Mouse (Mus musculus) lung, adult 18-20 months (tissue): ENCODE measurements around the gene Ghrl.
A peak's percentile ranks its signal among the peaks of the same experiment; 100 is the strongest.
"Not testable (repeated sequence)": the region's sequence is repeated elsewhere in the genome, so short reads cannot be mapped to it uniquely, and the experiment has no call there.

ENCODE experiments used
- DNase-seq, 2 experiments: peaks; one replicate each; pipeline ENCODE4 v3.0.0; 2022; ENCODE audit warnings: mixed read lengths in 2 of 2

The Ghrl gene

GRCm38 (mm10) chr6:113719878-113720277 lies at the start of gene Ghrl:
TSS of gene Ghrl (minus strand) at chr6:113719880.
- DNase-seq: peak in 1 of 2 experiments; percentile 26

GRCm38 (mm10) chr6:113768804-113769203 lies 49.1 kb upstream of the Ghrl start:
- DNase-seq: no peak

GRCm38 (mm10) chr6:113761644-113762043 lies 42.0 kb upstream of the Ghrl start:
- DNase-seq: peak; percentile 46 to 64

DNA sequence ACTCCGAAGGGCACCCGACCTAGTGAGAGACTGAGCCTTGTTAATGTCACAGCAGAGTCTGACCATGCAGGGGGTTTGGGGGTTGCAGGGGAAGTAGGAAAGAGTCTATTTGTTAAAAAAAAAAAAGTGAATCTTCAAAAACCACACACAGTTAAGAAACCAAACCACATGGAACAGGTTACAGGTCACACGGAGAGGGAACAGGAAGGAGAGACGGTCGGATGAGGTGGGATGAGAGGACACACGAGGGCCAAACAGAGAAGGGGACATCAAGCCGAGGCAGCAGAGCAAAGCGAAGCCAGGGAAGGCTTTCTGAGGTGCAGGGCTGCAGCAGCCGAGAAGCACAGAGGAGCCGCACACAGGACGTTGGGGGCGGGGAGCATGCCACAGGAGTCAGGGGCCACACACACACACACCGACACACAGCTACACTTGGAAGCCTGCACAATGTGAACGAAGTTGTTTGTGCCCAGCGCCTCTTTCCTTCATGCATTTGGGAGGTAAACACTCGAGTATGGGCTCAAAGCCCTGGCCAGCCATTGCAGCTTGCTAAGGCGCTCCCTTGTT lies 29.5 kb upstream of the Ghrl start:
- peak in 1 of 2 experiments; percentile 13 for DNase-seq

- no peak for DNase-seq
Observed at GRCm38 (mm10) chr6:113748351-113748750, 28.7 kb upstream of the Ghrl start.

- DNase-seq: no peak
Observed at GRCm38 (mm10) chr6:113747284-113747683, 27.6 kb upstream of the Ghrl start.

GRCm38 (mm10) chr6:113745117-113745516 lies 25.4 kb upstream of the Ghrl start:
- no peak for DNase-seq

GRCm38 (mm10) chr6:113743111-113743510 lies 23.4 kb upstream of the Ghrl start:
- no peak for DNase-seq

DNA sequence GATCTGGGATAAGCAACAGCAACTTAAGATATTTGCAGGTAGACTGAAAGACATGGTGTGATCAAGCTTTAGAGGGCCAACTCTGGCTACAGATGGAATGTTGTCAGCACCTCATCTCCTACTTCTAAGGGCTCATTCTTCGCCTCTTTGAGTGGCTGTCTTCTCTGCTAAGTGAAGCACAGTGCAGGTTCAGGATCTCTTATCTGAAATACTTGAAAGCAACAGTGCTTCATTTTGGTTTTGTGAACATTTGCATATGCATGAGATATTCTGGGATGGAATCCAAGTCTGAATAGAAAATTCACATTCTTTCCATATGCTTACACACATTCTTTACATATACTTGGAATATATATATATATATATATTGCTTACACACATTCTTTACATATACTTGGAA lies 22.6 kb upstream of the Ghrl start:
- DNase-seq: no peak

GRCm38 (mm10) chr6:113741425-113741824 lies 21.7 kb upstream of the Ghrl start:
- no peak for DNase-seq

- peak; percentile 84 to 85 for DNase-seq
Observed at GRCm38 (mm10) chr6:113740236-113741217, 20.8 kb upstream of the Ghrl start, which contains the start of gene Sec13. TSS of gene Sec13 (minus strand) at chr6:113740743.

- no peak for DNase-seq
Observed at GRCm38 (mm10) chr6:113737318-113738046, 17.8 kb upstream of the Ghrl start.

DNA sequence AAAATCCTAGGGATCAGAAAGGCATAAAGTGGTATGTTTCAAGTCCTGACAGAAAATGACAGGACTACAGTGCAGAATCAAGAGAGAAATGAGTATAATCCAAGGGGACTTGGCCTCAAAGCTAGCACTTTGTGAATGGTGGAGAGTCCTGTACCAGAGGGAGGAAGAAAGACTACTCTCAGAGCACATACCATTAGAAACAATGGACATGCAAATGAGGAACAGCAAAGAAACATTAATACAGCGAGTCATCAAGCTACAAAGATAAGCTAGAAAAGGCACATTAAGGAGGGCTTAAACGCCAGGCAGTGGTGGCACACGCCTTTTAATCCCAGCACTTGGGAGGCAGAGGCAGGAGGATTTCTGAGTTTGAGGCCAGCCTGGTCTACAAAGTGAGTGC lies 11.6 kb upstream of the Ghrl start:
- DNase-seq: no peak

DNA sequence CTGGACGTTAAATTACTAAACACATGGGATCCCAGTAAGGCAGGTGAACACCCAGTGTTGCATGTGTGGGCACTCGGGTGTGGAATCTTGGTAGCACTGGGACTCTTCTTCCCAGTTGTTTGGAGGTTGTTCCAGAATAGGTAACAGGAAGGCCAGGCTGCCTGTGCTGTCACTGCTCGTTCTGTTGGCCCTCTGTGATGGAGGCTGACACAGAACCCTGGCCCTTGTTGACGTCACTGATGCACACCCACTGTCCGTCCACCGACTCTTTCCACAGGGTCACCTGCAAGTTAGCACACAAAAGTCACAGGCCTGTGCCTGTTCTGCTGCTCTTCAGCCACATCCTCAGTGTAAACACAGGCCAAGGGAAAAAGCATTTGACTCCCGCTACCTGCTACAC lies 8.5 kb upstream of the Ghrl start:
- DNase-seq: no peak

- DNase-seq: peak in 1 of 2 experiments; percentile 33
Observed at GRCm38 (mm10) chr6:113721061-113721460, 1.4 kb upstream of the Ghrl start.

GRCm38 (mm10) chr6:113717541-113717940 lies 2.1 kb downstream of the Ghrl start:
- DNase-seq: peak in 1 of 2 experiments; percentile 60

DNA sequence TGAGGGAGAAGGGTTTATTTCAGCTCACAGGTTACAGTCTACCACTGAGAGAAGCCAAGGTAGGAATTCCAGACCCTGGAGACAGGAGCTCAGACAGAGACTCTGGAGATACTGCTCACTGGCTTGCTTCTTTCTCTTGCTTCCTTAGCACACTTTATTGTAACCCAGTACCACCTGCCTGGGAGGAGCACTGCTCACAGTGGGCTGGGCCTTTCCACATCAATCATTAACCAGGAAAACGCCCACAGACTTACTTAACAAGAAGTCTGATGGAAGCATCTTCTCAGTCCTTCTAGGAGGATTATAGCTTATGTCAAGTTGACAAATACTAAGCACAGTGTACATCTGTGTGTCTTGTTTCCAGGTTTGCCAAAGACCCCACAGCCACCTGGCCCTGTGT lies 4.9 kb downstream of the Ghrl start:
- DNase-seq: no peak

GRCm38 (mm10) chr6:113714276-113714675 lies 5.4 kb downstream of the Ghrl start:
- no peak for DNase-seq

- not testable (repeated sequence) for DNase-seq
Observed at GRCm38 (mm10) chr6:113713389-113713788, 6.3 kb downstream of the Ghrl start.

GRCm38 (mm10) chr6:113712718-113713117 lies 7.0 kb downstream of the Ghrl start:
- DNase-seq: no peak

- peak; percentile 37 to 42 for DNase-seq
Observed at GRCm38 (mm10) chr6:113697222-113698205, 22.2 kb downstream of the Ghrl start.
